Mouse (Mus musculus) heart, embryonic 14.5 days (tissue): ENCODE measurements at regions not wholly inside any gene's neighbourhood (a gene's known extent, or its start where the extent isn't known, plus 50 kb on each side); places are given as distances from the start of the nearest gene placed in this dataset.
A peak's percentile ranks its signal among the peaks of the same experiment; 100 is the strongest.

ENCODE experiments used
- ATAC-seq: fragments of 200-750 bp; cut with Nextera tagmentation; 2 replicates; pipeline ENCODE4 v1.8.0; 2017; ENCODE audit warnings: low read depth, moderate TSS enrichment; ENCODE audit not compliant: insufficient number of reproducible peaks, insufficient read depth, low FRiP score
- H3K27ac ChIP-seq, 2 experiments: fragments of 200-500 bp in 1 of 2; fragments of 300-500 bp in 1 of 2; sonication (generic) in 1 of 2; replicated peaks in 1 of 2; 2 replicates each; pipeline ENCODE4 v1.5.1; 2012 to 2014; ENCODE audit warnings: low read depth in 2 of 2, low read length in 2 of 2, control low read depth in 1 of 2, mild to moderate bottlenecking in 1 of 2, mixed read lengths in 1 of 2; ENCODE audit not compliant: control insufficient read depth in 1 of 2, insufficient read depth in 1 of 2
- H3K27me3 ChIP-seq: fragments of 300-500 bp; sonication (generic); 2 replicates; pipeline ENCODE4 v1.6.1; 2014; ENCODE audit warnings: mild to moderate bottlenecking, low read length, control low read depth; ENCODE audit not compliant: control insufficient read depth, insufficient read depth
- H3K36me3 ChIP-seq: fragments of 300-500 bp; sonication (generic); 2 replicates; pipeline ENCODE4 v1.6.1; 2014; ENCODE audit warnings: mild to moderate bottlenecking, control low read depth, low read length, mixed read lengths; ENCODE audit not compliant: control insufficient read depth, insufficient read depth
- H3K4me1 ChIP-seq, 2 experiments: fragments of 200-500 bp in 1 of 2; fragments of 300-500 bp in 1 of 2; sonication (generic) in 1 of 2; 2 replicates each; pipeline ENCODE4 v1.6.1; 2012 to 2014; ENCODE audit warnings: low read length in 2 of 2, control low read depth in 1 of 2, mixed read lengths in 1 of 2; ENCODE audit not compliant: control insufficient read depth in 2 of 2, insufficient read depth in 2 of 2
- H3K4me2 ChIP-seq: fragments of 300-500 bp; sonication (generic); 2 replicates; pipeline ENCODE4 v1.6.1; 2014; ENCODE audit warnings: mild to moderate bottlenecking, low read length
- H3K4me3 ChIP-seq, 2 experiments: fragments of 200-500 bp in 1 of 2; fragments of 300-500 bp in 1 of 2; sonication (generic) in 1 of 2; 2 replicates each; pipeline ENCODE4 v1.5.1; 2012 to 2014; ENCODE audit warnings: low read length in 2 of 2, mild to moderate bottlenecking in 2 of 2, control low read depth in 1 of 2, low read depth in 1 of 2, moderate library complexity in 1 of 2; ENCODE audit not compliant: control insufficient read depth in 1 of 2, insufficient read depth in 1 of 2
- H3K9ac ChIP-seq: fragments of 300-500 bp; sonication (generic); 2 replicates; pipeline ENCODE4 v1.6.1; 2014; ENCODE audit warnings: mild to moderate bottlenecking, low read length
- H3K9me3 ChIP-seq: fragments of 300-500 bp; sonication (generic); 2 replicates; pipeline ENCODE4 v1.6.1; 2016; ENCODE audit warnings: low read length, control low read depth; ENCODE audit not compliant: control insufficient read depth
- WGBS: fragments of 180-500 bp; shearing (Covaris S2); extraction: QIAGEN DNeasy Blood & Tissue Kit; methylation state at CpG from one replicate; pipeline ENCODE4 v1.1.7; 2014; 5-methylcytosine and 5-hydroxymethylcytosine counted together

- Histone ChIP-seq H3K9ac (no peak overlapping the region), H3K36me3 (no peaks in the 10 kb centered on the region), H3K9me3 (no peaks in the 10 kb centered on the region), H3K4me1 (peaks cover 19 to 32% of the 10 kb centered on the region in 2 experiments), H3K27ac (no peak overlapping the region), H3K4me2 (no peak overlapping the region), H3K27me3 (no peaks in the 10 kb centered on the region; the same call in 1 of the 2 replicates), H3K4me3 (no peak overlapping the region)
- 75% methylated on average over 18 of the region's 18 CpGs for whole genome bisulfite sequencing
- no peak for ATAC-seq
Measured at GRCm38 (mm10) chr2:166346421-166347182, 191.1 kb upstream of the Sulf2 start.

GRCm38 (mm10) chr2:166343551-166344340 lies 188.3 kb upstream of the Sulf2 start:
- Histone ChIP-seq H3K27me3 (no peaks in the 10 kb centered on the region; the same call in 1 of the 2 replicates), H3K4me3 (no peak overlapping the region), H3K9me3 (0 out of 2 replicates have a peak, but pooled peaks cover 3% of the 10 kb centered on the region), H3K4me1 (peaks cover 14 to 29% of the 10 kb centered on the region in 2 experiments), H3K27ac (no peak overlapping the region), H3K36me3 (no peaks in the 10 kb centered on the region), H3K9ac (peak overlapping the region; percentile 38; the same call in 1 of the 2 replicates), H3K4me2 (no peak overlapping the region)
- 49% methylated on average over 10 of the region's 10 CpGs for WGBS
- ATAC-seq: no peak

- no peak for ATAC-seq
- H3K9ac ChIP-seq: no peak overlapping the region
- H3K4me3 ChIP-seq: no peak overlapping the region
- no peaks in the 10 kb centered on the region; the same call in 1 of the 2 replicates for H3K27me3 ChIP-seq
- H3K4me1 ChIP-seq: peaks cover 4 to 15% of the 10 kb centered on the region in 2 experiments
- no peaks in the 10 kb centered on the region for H3K36me3 ChIP-seq
- no peak overlapping the region for H3K27ac ChIP-seq
- 75% methylated on average over 9 of the region's 9 CpGs for WGBS
- 0 out of 2 replicates have a peak, but pooled peaks cover 3% of the 10 kb centered on the region for H3K9me3 ChIP-seq
- H3K4me2 ChIP-seq: no peak overlapping the region
Measured at GRCm38 (mm10) chr2:166342407-166342806, 186.9 kb upstream of the Sulf2 start.

DNA sequence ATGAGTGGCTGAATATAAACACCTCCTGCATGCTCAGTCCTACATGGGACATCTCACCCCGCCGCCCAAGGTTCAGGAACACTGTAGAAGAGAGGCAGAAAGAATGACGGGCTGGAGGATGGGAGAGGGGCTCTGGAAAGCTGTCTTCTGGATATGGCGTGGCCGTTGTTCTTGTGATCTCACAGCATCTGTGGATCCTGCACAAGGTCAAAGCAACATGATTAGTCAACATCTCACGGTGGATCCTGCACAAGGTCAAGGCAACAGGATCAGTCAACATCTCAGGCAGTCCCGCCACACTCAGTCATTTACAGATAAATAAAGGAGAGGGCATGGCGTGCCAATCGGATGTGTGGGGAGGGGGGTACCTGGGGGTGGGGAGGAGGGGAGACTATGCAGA lies 184.7 kb upstream of the Sulf2 start:
- H3K27me3 ChIP-seq: no peaks in the 10 kb centered on the region; the same call in 1 of the 2 replicates
- peaks cover 7 to 21% of the 10 kb centered on the region in 2 experiments for H3K4me1 ChIP-seq
- H3K9me3 ChIP-seq: 0 out of 2 replicates have a peak, but pooled peaks cover 3% of the 10 kb centered on the region
- H3K9ac ChIP-seq: no peak overlapping the region
- no peaks in the 10 kb centered on the region for H3K36me3 ChIP-seq
- no peak overlapping the region for H3K4me3 ChIP-seq
- H3K27ac ChIP-seq: no peak overlapping the region
- no peak for ATAC-seq
- H3K4me2 ChIP-seq: no peak overlapping the region
- WGBS: 89% methylated on average over 9 of the region's 9 CpGs

DNA sequence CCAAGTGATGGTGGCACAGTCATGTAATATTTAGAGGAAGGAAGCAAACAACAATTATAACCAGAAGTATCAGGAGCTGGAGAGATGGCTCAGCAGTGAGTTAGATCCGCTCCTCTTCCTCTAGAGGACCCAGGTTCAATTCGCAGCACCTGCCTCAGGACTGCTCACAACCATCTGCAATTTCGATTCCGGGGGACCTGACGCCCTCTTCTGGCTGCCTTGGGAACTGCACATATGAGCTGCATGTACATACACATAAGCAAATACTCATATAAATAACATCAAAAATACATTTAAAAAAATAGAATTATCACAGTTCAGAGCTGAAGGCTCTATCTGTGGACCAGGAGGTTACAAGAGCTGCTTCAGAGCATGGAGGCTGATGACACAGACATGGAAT lies 184.0 kb upstream of the Sulf2 start:
- 81% methylated on average over 5 of the region's 5 CpGs for WGBS
- no peak overlapping the region for H3K4me3 ChIP-seq
- H3K27ac ChIP-seq: peak overlapping the region in 1 of 2 experiments; percentile 19; a peak in 1 of 4 replicates
- no peak overlapping the region for H3K9ac ChIP-seq
- ATAC-seq: no peak
- H3K4me1 ChIP-seq: peaks cover 7 to 21% of the 10 kb centered on the region in 2 experiments
- no peak overlapping the region for H3K4me2 ChIP-seq
- no peaks in the 10 kb centered on the region; the same call in 1 of the 2 replicates for H3K27me3 ChIP-seq
- H3K36me3 ChIP-seq: no peaks in the 10 kb centered on the region
- H3K9me3 ChIP-seq: 0 out of 2 replicates have a peak, but pooled peaks cover 3% of the 10 kb centered on the region

GRCm38 (mm10) chr2:166338396-166339085 lies 183.1 kb upstream of the Sulf2 start:
- no peak for ATAC-seq
- Histone ChIP-seq H3K4me2 (no peak overlapping the region), H3K4me1 (peaks cover 7 to 13% of the 10 kb centered on the region in 2 experiments), H3K9me3 (0 out of 2 replicates have a peak, but pooled peaks cover 3% of the 10 kb centered on the region), H3K27me3 (no peaks in the 10 kb centered on the region), H3K27ac (no peak overlapping the region; a peak in 2 of 4 replicates), H3K36me3 (no peaks in the 10 kb centered on the region), H3K9ac (no peak overlapping the region), H3K4me3 (no peak overlapping the region)
- 47% methylated on average over 11 of the region's 11 CpGs for WGBS

- Histone ChIP-seq H3K36me3 (no peaks in the 10 kb centered on the region), H3K9me3 (0 out of 2 replicates have a peak, but pooled peaks cover 3% of the 10 kb centered on the region)
- WGBS: 77% methylated on average over 7 of the region's 7 CpGs
Measured at GRCm38 (mm10) chr2:166337666-166338065, 182.2 kb upstream of the Sulf2 start.

More at GRCm38 (mm10) chr2:166337666-166338065, 182.2 kb upstream of the Sulf2 start:
- H3K4me3 ChIP-seq: no peak overlapping the region
- H3K27ac ChIP-seq: no peak overlapping the region
- H3K4me2 ChIP-seq: no peak overlapping the region
- no peak overlapping the region for H3K9ac ChIP-seq
- no peak for ATAC-seq
- H3K4me1 ChIP-seq: peaks cover 10 to 21% of the 10 kb centered on the region in 2 experiments
- no peaks in the 10 kb centered on the region for H3K27me3 ChIP-seq
